Mouse (Mus musculus): ENCODE data around the gene Try4.
"Not testable (repeated sequence)": the region's sequence is repeated elsewhere in the genome, so short reads cannot be mapped to it uniquely, and the experiment has no call there.

The Try4 gene

GRCm38 (mm10) chr6:41301969-41302368 is at the start of gene Try4:
Try4 (plus strand) TSS chr6:41302269.
- no peak for DNase-seq

- DNase-seq = not testable (repeated sequence)
Measured at GRCm38 (mm10) chr6:41253314-41253713, 48.8 kb upstream of the Try4 start.

GRCm38 (mm10) chr6:41256424-41256823 is 45.6 kb upstream of the Try4 start:
- DNase-seq = no peak

- DNase-seq = no peak
Measured at GRCm38 (mm10) chr6:41257432-41257831, 44.6 kb upstream of the Try4 start.

- no peak for DNase-seq
Measured at GRCm38 (mm10) chr6:41262796-41263195, 39.3 kb upstream of the Try4 start.

GRCm38 (mm10) chr6:41266140-41266539 is 35.9 kb upstream of the Try4 start:
- no peak for DNase-seq

- no peak for DNase-seq
Measured at GRCm38 (mm10) chr6:41298255-41298654, 3.8 kb upstream of the Try4 start.

- not testable (repeated sequence) for DNase-seq
Measured at GRCm38 (mm10) chr6:41316741-41317140, 14.7 kb downstream of the Try4 start, which contains the start of gene Try5. Try5 (minus strand) TSS chr6:41316841.

- DNase-seq = no peak
Measured at GRCm38 (mm10) chr6:41353932-41354331, 51.9 kb downstream of the Try4 start, which contains the start of gene Try10. Try10 (plus strand) TSS chr6:41354105.

All from kidney, adult 11 months (tissue).